Mouse (Mus musculus): Measurements from ENCODE around the gene Zfp383.
"Not testable (repeated sequence)": the region's sequence is repeated elsewhere in the genome, so short reads cannot be mapped to it uniquely, and the experiment has no call there.

DNA sequence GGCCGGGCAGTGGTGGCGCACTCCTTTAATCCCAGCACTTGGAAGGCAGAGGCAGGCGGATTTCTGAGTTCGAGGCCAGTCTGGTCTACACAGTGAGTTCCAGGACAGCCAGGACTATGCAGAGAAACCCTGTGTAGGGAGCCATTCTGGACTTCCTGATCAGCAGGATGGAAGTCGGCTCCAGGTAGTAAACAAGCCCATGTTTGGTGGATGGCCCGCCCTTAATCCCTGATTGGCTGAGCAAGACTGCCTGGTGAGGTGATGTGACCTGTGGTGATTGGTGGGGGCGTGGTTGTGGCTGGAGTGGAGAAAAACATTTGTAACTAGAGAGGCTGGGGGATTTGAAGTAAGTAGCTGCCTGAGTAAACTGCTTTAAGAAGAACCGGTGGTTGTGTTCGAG lies 30.5 kb upstream of the Zfp383 start:
- TF ChIP-seq CTCF (IDR thresholded peaks at IDR 0.05; ENCODE audit: extremely low read depth, insufficient read length, insufficient replicate concordance, low read depth, low read length); POLR2A (IDR thresholded peaks at IDR 0.05; ENCODE audit: low read depth, low read length): not testable (repeated sequence)

Data from small intestine, adult 2 months (tissue).